Mouse (Mus musculus) intestine, embryonic 15.5 days (tissue): ENCODE results near the gene Tcf12. TPM values are rescaled to one million over a fixed set of nuclear protein-coding genes. Genes with fewer than 3 reads are reported as not detected.

Experiments
- ATAC-seq: fragments of 200-750 bp; cut with Nextera tagmentation; 2 replicates; pipeline ENCODE4 v1.8.0; 2017; ENCODE audit warnings: moderate TSS enrichment, moderate library complexity
- H3K27ac ChIP-seq: fragments of 300-500 bp; sonication (generic); 2 replicates; pipeline ENCODE4 v1.5.1; 2015; ENCODE audit warnings: mild to moderate bottlenecking, inconsistent platforms
- H3K27me3 ChIP-seq: fragments of 300-500 bp; sonication (generic); replicated peaks from 2 replicates; pipeline ENCODE4 v1.6.1; 2015; ENCODE audit warnings: inconsistent platforms
- H3K36me3 ChIP-seq: fragments of 300-500 bp; sonication (generic); 2 replicates; pipeline ENCODE4 v1.6.1; 2015; ENCODE audit warnings: inconsistent platforms
- H3K4me1 ChIP-seq: fragments of 300-500 bp; sonication (generic); replicated peaks from 2 replicates; pipeline ENCODE4 v1.6.1; 2015; ENCODE audit warnings: inconsistent platforms
- H3K4me2 ChIP-seq: fragments of 300-500 bp; sonication (generic); replicated peaks from 2 replicates; pipeline ENCODE4 v1.6.1; 2015; ENCODE audit warnings: mild to moderate bottlenecking, inconsistent platforms
- H3K4me3 ChIP-seq: fragments of 300-500 bp; sonication (generic); replicated peaks from 2 replicates; pipeline ENCODE4 v1.5.1; 2015; ENCODE audit warnings: inconsistent platforms
- H3K9ac ChIP-seq: fragments of 300-500 bp; sonication (generic); 2 replicates; pipeline ENCODE4 v1.6.1; 2015; ENCODE audit warnings: inconsistent platforms
- H3K9me3 ChIP-seq: fragments of 300-500 bp; sonication (generic); 2 replicates; pipeline ENCODE4 v1.6.1; 2016; ENCODE audit warnings: inconsistent platforms
- WGBS: fragments of 180-500 bp; shearing (Covaris S2); methylation state at CpG from one replicate; pipeline ENCODE4 v1.1.7; 2015; 5-methylcytosine and 5-hydroxymethylcytosine counted together
- polyA plus RNA-seq: library from polyadenylated mRNA; unstranded; fragments of >200 nt; fragmentation: Nextera tagmentation; extraction: Ambion mirVana; gene quantifications from 2 replicates; pipeline ENCODE4 v1.2.1, GENCODE M21; 2015

The Tcf12 gene
- polyA plus RNA-seq, 1 experiment from 2014 or later, result 35.2 TPM

GRCm38 (mm10) chr9:71826040-71826525 is 285.6 kb downstream of the Tcf12 start:
- H3K4me3 ChIP-seq, result no peak overlapping the region
- no peak overlapping the region for H3K9ac ChIP-seq
- no peak for ATAC-seq
- H3K27ac ChIP-seq, result no peak overlapping the region
- H3K4me2 ChIP-seq, result no peak overlapping the region
- H3K9me3 ChIP-seq, result no peaks in the 10 kb centered on the region
- H3K36me3 ChIP-seq, result no peaks in the 10 kb centered on the region
- H3K4me1 ChIP-seq, result no peaks in the 10 kb centered on the region
- WGBS, result 63% methylated on average over 12 of the region's 12 CpGs
- no peaks in the 10 kb centered on the region for H3K27me3 ChIP-seq

- Histone ChIP-seq H3K4me3 (no peak overlapping the region), H3K4me1 (no peaks in the 10 kb centered on the region), H3K27me3 (no peaks in the 10 kb centered on the region), H3K36me3 (no peaks in the 10 kb centered on the region), H3K4me2 (no peak overlapping the region), H3K27ac (no peak overlapping the region), H3K9me3 (no peaks in the 10 kb centered on the region), H3K9ac (no peak overlapping the region)
- 50% methylated on average over 3 of the region's 3 CpGs for WGBS
- no peak for ATAC-seq
Observed at GRCm38 (mm10) chr9:71822003-71822402, 289.7 kb downstream of the Tcf12 start.

GRCm38 (mm10) chr9:71818453-71818852 is 293.2 kb downstream of the Tcf12 start:
- Histone ChIP-seq H3K4me3 (no peak overlapping the region), H3K4me1 (no peaks in the 10 kb centered on the region), H3K9me3 (no peaks in the 10 kb centered on the region), H3K9ac (no peak overlapping the region), H3K27me3 (no peaks in the 10 kb centered on the region), H3K36me3 (no peaks in the 10 kb centered on the region), H3K4me2 (no peak overlapping the region), H3K27ac (no peak overlapping the region)
- no peak for ATAC-seq
- 89% methylated on average over 7 of the region's 7 CpGs for WGBS

DNA sequence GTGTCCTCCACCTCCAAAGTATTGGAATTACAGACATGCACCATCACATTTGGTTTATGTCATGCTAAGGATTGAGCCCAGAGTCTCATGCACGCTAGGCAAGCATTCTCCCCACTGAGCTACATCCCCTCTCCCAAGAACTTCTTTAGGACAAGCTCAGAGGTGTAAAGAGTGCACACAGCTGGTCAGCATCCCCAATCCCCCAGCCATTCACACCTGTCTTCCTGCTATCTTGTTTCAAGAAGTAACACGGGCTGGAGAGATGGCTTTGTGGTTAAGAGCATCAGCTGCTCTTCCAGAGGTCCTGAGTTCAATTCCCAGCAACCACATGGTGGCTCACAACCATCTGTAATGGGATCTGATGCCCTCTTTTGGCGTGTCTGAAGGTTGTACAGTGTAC is 295.6 kb downstream of the Tcf12 start:
- Histone ChIP-seq H3K9ac (no peak overlapping the region), H3K4me2 (no peak overlapping the region), H3K4me1 (no peaks in the 10 kb centered on the region), H3K9me3 (no peaks in the 10 kb centered on the region), H3K27me3 (no peaks in the 10 kb centered on the region), H3K27ac (no peak overlapping the region), H3K4me3 (no peak overlapping the region), H3K36me3 (no peaks in the 10 kb centered on the region)
- no peak for ATAC-seq
- 53% methylated on average over 3 of the region's 3 CpGs for WGBS

DNA sequence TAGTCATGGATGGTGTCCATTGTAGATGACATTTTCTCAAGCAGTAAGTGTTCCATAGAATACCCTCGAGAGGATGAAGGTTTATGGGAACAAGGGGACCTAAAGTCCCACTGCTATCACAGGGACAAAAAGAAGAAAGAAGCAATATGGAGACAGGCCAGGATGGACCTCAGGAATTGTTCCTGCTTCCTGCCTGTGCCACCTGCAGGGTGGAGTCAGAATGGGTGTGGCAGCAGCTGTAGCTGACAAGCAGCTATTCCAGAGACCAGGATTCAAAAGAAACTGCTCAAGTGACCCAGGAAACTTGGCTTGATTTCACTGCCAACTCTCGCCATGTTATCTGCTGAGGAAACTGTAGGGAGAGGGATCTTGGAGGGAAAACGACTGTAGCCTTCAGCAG is 298.1 kb downstream of the Tcf12 start:
- Histone ChIP-seq H3K9ac (no peak overlapping the region), H3K36me3 (no peaks in the 10 kb centered on the region), H3K9me3 (no peaks in the 10 kb centered on the region), H3K4me3 (no peak overlapping the region), H3K27ac (no peak overlapping the region), H3K27me3 (no peaks in the 10 kb centered on the region), H3K4me2 (no peak overlapping the region), H3K4me1 (0 out of 2 replicates have a peak, but pooled peaks cover 5% of the 10 kb centered on the region)
- WGBS, result 82% methylated on average over 3 of the region's 3 CpGs
- no peak for ATAC-seq

- Histone ChIP-seq H3K27me3 (no peaks in the 10 kb centered on the region), H3K4me2 (no peak overlapping the region), H3K9ac (no peak overlapping the region), H3K36me3 (no peaks in the 10 kb centered on the region), H3K4me1 (0 out of 2 replicates have a peak, but pooled peaks cover 5% of the 10 kb centered on the region), H3K9me3 (no peaks in the 10 kb centered on the region), H3K4me3 (no peak overlapping the region), H3K27ac (no peak overlapping the region)
- 75% methylated on average over 4 of the region's 4 CpGs for WGBS
- no peak for ATAC-seq
Observed at GRCm38 (mm10) chr9:71812914-71813313, 298.8 kb downstream of the Tcf12 start.

DNA sequence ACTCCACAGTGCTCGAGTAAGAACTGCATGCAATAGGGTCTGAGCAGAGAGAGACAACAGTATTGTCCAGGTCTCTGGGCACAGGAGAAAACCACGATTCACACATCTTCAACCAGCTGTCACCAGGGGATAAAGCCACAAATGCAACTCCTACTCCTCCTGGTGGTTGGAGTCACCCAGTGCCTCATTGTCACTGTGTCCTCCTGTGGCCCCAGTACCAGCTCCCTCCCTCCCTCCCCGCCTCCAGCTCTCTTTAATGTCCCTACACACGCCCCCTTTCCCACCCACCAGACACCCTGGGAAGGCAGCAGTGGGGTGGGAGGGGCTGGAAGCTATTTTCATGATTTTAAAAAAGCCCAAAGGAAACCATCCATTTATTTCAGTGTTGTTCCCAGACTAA is 299.3 kb downstream of the Tcf12 start:
- no peaks in the 10 kb centered on the region for H3K36me3 ChIP-seq
- 48% methylated on average over 4 of the region's 4 CpGs for WGBS
- no peak overlapping the region for H3K9ac ChIP-seq
- H3K27me3 ChIP-seq, result no peaks in the 10 kb centered on the region
- no peak overlapping the region for H3K4me3 ChIP-seq
- 0 out of 2 replicates have a peak, but pooled peaks cover 5% of the 10 kb centered on the region for H3K4me1 ChIP-seq
- ATAC-seq, result no peak
- H3K4me2 ChIP-seq, result no peak overlapping the region
- H3K9me3 ChIP-seq, result no peaks in the 10 kb centered on the region
- no peak overlapping the region for H3K27ac ChIP-seq

DNA sequence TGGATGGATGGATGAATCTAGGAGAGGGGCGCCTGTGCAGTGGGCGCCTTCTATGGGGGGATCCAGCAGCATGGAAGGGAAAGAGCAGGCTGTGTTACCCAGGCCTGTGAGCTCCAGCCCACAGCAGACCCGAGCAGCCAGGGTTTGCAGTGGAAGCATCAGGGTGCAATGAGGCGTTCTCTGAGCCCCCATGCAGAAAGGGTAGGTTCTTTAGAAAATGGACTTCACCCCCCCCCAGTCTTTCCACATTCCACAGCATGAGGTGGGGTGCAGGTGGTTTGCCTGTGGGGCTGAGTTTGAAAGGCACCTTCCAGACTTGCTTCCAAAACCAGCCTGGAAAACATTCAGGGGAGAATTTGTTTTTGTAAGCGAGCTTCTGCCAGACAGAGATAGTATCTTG is 300.3 kb downstream of the Tcf12 start:
- no peak overlapping the region for H3K4me2 ChIP-seq
- 0 out of 2 replicates have a peak, but pooled peaks cover 5% of the 10 kb centered on the region for H3K4me1 ChIP-seq
- 76% methylated on average over 5 of the region's 5 CpGs for WGBS
- no peak overlapping the region for H3K4me3 ChIP-seq
- no peaks in the 10 kb centered on the region for H3K27me3 ChIP-seq
- no peak for ATAC-seq
- no peak overlapping the region for H3K9ac ChIP-seq
- no peak overlapping the region for H3K27ac ChIP-seq
- no peaks in the 10 kb centered on the region for H3K9me3 ChIP-seq
- no peaks in the 10 kb centered on the region for H3K36me3 ChIP-seq

- H3K9ac ChIP-seq, result no peak overlapping the region
- 87% methylated on average over 2 of the region's 2 CpGs for WGBS
- no peaks in the 10 kb centered on the region for H3K9me3 ChIP-seq
- no peaks in the 10 kb centered on the region for H3K36me3 ChIP-seq
- no peak overlapping the region for H3K4me3 ChIP-seq
- 0 out of 2 replicates have a peak, but pooled peaks cover 5% of the 10 kb centered on the region for H3K4me1 ChIP-seq
- no peaks in the 10 kb centered on the region for H3K27me3 ChIP-seq
- no peak overlapping the region for H3K4me2 ChIP-seq
- H3K27ac ChIP-seq, result no peak overlapping the region
- no peak for ATAC-seq
Observed at GRCm38 (mm10) chr9:71810723-71811122, 300.9 kb downstream of the Tcf12 start.

GRCm38 (mm10) chr9:71808640-71809254 is 302.9 kb downstream of the Tcf12 start:
- no peak overlapping the region for H3K27ac ChIP-seq
- no peak overlapping the region; the same call in 1 of the 2 replicates for H3K4me3 ChIP-seq
- H3K27me3 ChIP-seq, result no peaks in the 10 kb centered on the region
- H3K9me3 ChIP-seq, result no peaks in the 10 kb centered on the region
- H3K4me2 ChIP-seq, result peak overlapping the region; percentile 42
- H3K9ac ChIP-seq, result no peak overlapping the region
- H3K36me3 ChIP-seq, result no peaks in the 10 kb centered on the region
- WGBS, result 41% methylated on average over 11 of the region's 11 CpGs
- 0 out of 2 replicates have a peak, but pooled peaks cover 5% of the 10 kb centered on the region for H3K4me1 ChIP-seq
- ATAC-seq, result no peak

DNA sequence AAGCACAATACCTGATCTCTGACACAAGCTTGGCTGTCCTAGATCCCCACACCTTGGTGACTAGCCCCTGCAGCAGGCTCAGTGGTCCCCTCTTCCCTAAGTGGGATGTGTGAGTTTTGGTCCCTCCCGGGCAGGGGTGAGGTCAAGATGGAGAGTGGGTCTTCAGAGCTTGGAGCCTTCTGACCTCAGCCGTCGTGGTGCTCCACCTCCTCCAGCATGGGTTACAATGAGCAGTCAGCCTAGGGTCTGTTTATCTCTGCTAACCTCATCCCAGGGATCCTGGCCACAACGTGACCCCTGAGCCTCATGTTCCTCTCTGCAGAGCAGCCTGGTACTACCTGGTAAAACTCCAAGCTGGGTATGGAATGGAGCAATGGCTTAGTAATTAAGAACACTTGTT is 303.9 kb downstream of the Tcf12 start:
- Histone ChIP-seq H3K9me3 (no peaks in the 10 kb centered on the region), H3K27ac (no peak overlapping the region), H3K27me3 (no peaks in the 10 kb centered on the region), H3K4me3 (no peak overlapping the region), H3K4me2 (no peak overlapping the region), H3K36me3 (no peaks in the 10 kb centered on the region), H3K4me1 (0 out of 2 replicates have a peak, but pooled peaks cover 5% of the 10 kb centered on the region), H3K9ac (no peak overlapping the region)
- ATAC-seq, result no peak
- WGBS, result 45% methylated on average over 4 of the region's 4 CpGs

- no peaks in the 10 kb centered on the region for H3K36me3 ChIP-seq
- no peak overlapping the region for H3K4me2 ChIP-seq
- H3K9me3 ChIP-seq, result no peaks in the 10 kb centered on the region
- no peak overlapping the region for H3K4me3 ChIP-seq
- peak; percentile 53; the same call in 1 of the 2 replicates for ATAC-seq
- no peak overlapping the region for H3K27ac ChIP-seq
- no peak overlapping the region for H3K9ac ChIP-seq
- 0 out of 2 replicates have a peak, but pooled peaks cover 5% of the 10 kb centered on the region for H3K4me1 ChIP-seq
- WGBS, result 2% methylated on average over 2 of the region's 2 CpGs
- no peaks in the 10 kb centered on the region; the same call in 1 of the 2 replicates for H3K27me3 ChIP-seq
Observed at GRCm38 (mm10) chr9:71806422-71806805, 305.3 kb downstream of the Tcf12 start.
